Mouse (Mus musculus) megakaryocyte, embryonic 14.5 days (primary cell): Measurements from ENCODE around the gene Fam189b.

ENCODE experiments used
- FLI1 ChIP-seq: IDR thresholded peaks from 2 replicates; pipeline ENCODE4 v1.6.1; 2012; ENCODE audit warnings: low read length, inconsistent platforms, mixed read lengths
- GATA1 ChIP-seq: IDR thresholded peaks from 3 replicates; pipeline ENCODE4 v1.6.1; 2012; ENCODE audit warnings: mixed read lengths, low read length, inconsistent platforms, borderline replicate concordance

GRCm38 (mm10) chr3:89163643-89164245, 19.2 kb upstream of the Fam189b start:
- TF ChIP-seq GATA1: no peak
- TF ChIP-seq FLI1: no peak
